Mouse (Mus musculus) small intestine, adult 2 months (tissue): ENCODE measurements around the gene Htr5b.

Experiments
- CTCF ChIP-seq: fragments of 200-500 bp; IDR thresholded peaks from 2 replicates; pipeline ENCODE4 v1.5.1; 2012; ENCODE audit warnings: low read depth, mild to moderate bottlenecking, control low read depth, inconsistent platforms, low read length, moderate library complexity, mixed read lengths; ENCODE audit not compliant: insufficient replicate concordance, insufficient read length; ENCODE audit errors: extremely low read depth
- POLR2A ChIP-seq: fragments of 200-500 bp; IDR thresholded peaks from 2 replicates; pipeline ENCODE4 v1.6.1; 2012; ENCODE audit warnings: low read depth, mild to moderate bottlenecking, control low read depth, inconsistent platforms, low read length, moderate library complexity

- TF ChIP-seq CTCF (no peak), POLR2A (no peak)
Measured at GRCm38 (mm10) chr1:121483091-121483490, 45.2 kb downstream of the Htr5b start.
